Mouse (Mus musculus) cerebellum, adult 2 months (tissue): ENCODE data around the gene Ryr3.

Source experiments
- CTCF ChIP-seq: fragments of 200-500 bp; IDR thresholded peaks from 2 replicates; pipeline ENCODE4 v1.5.1; 2011; ENCODE audit warnings: low read depth, mild to moderate bottlenecking, control low read depth, low read length, moderate library complexity, borderline replicate concordance; ENCODE audit not compliant: insufficient read depth
- POLR2A ChIP-seq: fragments of 200-500 bp; IDR thresholded peaks from 2 replicates; pipeline ENCODE4 v1.6.1; 2011; ENCODE audit warnings: low read length, control low read depth, borderline replicate concordance; ENCODE audit not compliant: insufficient read depth

DNA sequence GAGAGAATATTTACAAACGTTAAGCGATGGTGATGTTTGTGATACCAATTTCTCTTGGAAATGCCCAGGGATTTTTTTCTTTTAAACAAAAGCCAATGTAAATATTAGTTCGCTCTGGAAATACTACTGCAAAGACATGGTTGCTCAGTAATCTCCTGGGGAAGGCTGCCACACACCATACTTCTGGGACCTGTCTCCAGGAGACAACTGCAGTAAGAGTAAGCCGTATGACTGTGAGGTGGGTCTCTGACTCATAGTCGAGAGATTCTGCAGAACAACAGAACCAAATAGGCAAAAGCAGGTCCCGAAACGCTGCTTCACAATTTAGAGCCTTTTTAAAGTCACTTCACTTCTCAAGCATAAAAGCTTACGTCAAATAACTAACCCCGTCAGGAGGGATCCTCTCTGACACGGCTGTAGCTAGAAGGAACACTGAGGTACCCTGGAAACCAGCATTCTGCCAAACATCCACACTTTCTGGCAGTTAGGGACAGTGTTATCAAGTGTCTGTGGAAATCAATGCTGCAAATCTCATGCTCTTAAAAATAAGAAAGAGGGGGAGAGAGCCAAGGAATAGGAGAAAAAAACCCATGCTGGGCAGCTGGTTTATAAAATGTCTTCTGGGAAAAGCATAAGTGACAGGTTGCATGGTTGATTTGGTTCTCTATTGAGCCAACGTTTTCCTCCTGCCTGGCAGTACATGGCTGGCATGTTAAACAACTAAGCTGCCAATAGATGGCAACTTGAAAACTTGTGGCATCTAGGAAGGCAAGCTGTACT is 207.7 kb downstream of the Ryr3 start:
- no peak for TF ChIP-seq CTCF
- no peak for TF ChIP-seq POLR2A
